Mouse (Mus musculus) heart, adult 11 months (tissue): Measurements from ENCODE around the gene Casp12.
A peak's percentile ranks its signal among the peaks of the same experiment; 100 is the strongest.

ENCODE experiments used
- DNase-seq: peaks from one replicate; pipeline ENCODE4 v3.0.0; 2022

Casp12 gene

DNA sequence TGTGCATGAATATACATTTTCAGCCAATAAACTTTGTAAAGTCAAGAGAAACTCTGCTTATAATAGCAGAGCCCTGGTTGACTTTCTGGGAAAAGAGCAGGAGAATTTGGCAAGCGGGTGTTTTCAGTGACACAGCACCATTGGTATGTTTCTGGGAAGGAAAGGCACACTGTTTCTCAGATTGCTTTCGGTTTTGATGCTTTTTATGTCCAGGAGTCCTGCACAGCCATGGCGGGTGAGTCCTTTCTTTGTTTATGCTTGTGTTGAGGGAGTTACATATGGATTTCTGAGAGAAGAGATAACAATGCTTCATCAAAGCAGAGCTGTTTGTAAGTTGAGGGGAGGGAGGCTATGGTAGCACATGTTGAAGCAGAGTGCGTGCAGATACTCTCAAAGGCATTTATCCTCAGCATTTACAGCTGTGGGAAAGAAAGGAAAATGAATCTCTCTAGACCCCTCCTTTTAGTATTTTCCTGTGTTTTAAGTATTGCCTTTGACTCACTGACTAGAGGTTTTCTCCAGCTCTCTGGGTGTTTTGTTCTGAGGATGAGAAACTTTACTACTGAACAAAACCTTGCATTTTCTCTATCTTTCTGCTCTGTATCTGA lies at the start of gene Casp12:
Gene Casp12 (plus strand): TSS at position 140 of the 608 bp plus-strand sequence.
- DNase-seq = peak; percentile 96

- DNase-seq = no peak
Measured at GRCm38 (mm10) chr9:5296354-5297237, 48.6 kb upstream of the Casp12 start.

GRCm38 (mm10) chr9:5298329-5299131 lies 46.7 kb upstream of the Casp12 start, which contains the start of gene Casp1:
Gene Casp1 (plus strand): TSS chr9:5298517.
- peak; percentile 88 for DNase-seq

- no peak for DNase-seq
Measured at GRCm38 (mm10) chr9:5299132-5299381, 46.2 kb upstream of the Casp12 start.

- peak; percentile 96 for DNase-seq
Measured at GRCm38 (mm10) chr9:5308561-5308960, 36.7 kb upstream of the Casp12 start, which contains the start of gene Casp4. Gene Casp4 (plus strand): TSS chr9:5308828.

DNA sequence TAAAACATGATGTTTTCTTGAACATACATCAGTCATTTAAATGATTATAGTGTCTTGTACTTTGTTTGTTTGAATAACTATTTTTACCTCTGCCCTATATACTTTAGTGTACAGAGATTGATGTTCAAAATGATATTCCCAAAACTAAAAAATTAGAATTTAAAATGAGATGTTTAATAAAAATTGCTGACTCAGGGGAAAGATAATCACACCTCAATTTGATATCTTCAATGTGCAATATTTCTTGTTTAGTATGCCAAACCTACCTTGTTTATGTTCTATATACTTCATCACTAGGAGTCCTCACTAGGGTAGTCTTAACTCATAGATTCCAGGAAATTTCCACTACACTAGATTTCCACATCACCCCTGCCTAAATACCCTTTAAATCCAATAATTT lies 35.1 kb upstream of the Casp12 start:
- no peak for DNase-seq

DNA sequence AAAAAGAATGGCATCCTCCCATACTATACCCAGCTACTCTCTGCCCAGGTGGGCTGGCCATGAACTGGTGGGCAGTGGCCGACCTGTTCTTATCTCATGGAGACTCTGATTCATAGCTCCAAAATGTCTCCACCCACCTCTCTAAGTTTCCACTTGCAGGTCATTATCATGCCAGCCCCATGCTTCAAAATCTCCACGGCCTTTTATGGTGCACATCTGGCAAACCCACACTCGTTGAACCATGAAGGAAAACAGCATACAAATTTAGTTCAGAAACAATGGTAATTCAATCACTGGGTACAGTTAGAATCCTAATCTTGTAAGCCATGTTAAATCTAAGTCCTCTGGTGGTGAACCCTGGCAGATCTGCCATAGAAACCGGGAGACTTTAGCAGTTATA lies 33.8 kb upstream of the Casp12 start:
- peak; percentile 93 for DNase-seq

GRCm38 (mm10) chr9:5328204-5328603 lies 17.0 kb upstream of the Casp12 start:
- DNase-seq = no peak

DNA sequence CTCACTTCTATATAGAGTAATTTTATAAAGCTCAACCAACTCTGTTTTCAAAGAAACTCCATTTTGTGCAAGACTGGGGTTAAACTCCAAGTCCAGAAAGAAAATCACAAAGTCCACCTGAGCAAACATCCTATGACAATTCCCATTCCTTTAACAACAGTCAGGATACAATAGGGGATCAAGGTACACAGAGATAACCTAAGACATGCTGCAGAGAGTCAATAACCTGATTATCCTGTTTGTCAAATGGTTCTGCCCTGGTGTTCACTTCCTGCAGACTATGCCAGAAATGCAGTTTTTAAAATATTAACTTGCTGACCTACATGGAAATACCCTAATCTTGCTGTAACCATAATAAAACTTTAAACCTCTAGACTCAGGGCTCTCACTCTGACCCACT lies 12.8 kb upstream of the Casp12 start:
- no peak for DNase-seq

- no peak for DNase-seq
Measured at GRCm38 (mm10) chr9:5333422-5333821, 11.8 kb upstream of the Casp12 start.

DNA sequence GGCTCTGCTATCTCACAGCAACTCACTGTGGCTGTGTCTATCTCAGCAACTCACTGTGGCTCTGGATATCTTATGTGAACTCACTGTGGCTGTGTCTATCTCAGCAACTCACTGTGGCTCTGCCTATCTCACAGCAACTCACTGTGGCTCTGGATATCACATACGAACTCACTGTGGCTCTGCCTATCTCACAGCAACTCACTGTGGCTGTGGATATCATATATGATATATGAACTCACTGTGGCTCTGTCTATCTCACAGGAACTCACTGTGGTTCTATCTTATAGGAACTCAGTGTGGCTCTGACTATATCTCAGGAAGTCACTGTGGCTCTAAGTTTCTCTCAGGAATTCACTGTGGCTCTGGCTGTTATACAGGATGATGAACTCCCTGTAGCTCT lies 2.1 kb upstream of the Casp12 start:
- DNase-seq = no peak

- DNase-seq = peak; percentile 90
Measured at GRCm38 (mm10) chr9:5344090-5344489, 1.1 kb upstream of the Casp12 start.

DNA sequence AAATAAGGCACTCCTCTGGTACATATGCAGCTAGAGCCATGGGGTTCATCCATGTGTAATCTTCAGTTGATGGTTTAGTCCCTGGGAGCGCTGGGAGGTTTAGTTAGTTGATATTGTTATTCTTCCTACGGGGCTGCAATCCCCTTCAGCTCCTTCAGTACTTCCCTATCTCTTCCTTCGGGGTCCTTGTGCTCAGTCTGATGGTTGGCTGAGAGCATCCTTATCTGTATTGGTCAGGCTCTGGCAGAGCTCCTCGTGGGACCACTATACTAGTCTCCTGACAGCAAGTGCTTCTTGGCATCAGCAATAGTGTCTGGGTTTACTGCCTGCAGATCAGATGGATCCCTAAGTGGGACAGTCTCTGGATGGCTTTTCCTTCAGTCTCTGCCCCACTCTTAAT lies 2.2 kb downstream of the Casp12 start:
- peak; percentile 84 for DNase-seq

DNA sequence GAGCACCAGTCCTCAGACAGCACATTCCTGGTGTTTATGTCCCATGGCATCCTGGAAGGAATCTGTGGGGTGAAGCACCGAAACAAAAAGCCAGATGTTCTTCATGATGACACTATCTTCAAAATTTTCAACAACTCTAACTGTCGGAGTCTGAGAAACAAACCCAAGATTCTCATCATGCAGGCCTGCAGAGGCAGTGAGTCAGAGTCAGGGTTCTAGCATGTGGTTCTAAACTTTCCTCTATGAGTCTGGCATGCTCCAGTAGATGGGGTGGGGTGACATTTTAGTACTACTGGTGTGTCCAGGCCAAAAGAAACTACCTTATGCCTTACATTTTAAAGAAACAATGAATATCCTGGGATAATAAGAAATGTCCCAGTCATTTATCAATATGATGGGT lies 8.4 kb downstream of the Casp12 start:
- DNase-seq = peak; percentile 74

DNA sequence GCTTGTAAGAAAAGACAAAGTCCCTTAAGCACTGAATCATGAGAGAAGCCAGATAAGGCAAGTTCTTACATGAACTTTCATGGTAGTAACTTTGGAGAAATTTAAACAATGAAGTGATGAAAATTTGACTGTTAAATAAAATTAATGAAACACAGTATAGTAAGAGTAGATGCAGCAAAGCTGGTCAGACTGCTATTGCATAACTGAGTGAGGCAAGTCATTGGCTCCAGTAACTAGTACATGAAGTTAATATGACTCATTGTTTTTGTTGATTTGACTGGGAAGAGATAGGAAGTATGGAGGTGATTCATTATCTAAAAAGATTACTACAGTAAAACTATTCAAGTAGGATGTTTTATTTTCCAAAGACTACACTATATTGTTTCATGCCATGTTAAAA lies 11.6 kb downstream of the Casp12 start:
- peak; percentile 85 for DNase-seq

DNA sequence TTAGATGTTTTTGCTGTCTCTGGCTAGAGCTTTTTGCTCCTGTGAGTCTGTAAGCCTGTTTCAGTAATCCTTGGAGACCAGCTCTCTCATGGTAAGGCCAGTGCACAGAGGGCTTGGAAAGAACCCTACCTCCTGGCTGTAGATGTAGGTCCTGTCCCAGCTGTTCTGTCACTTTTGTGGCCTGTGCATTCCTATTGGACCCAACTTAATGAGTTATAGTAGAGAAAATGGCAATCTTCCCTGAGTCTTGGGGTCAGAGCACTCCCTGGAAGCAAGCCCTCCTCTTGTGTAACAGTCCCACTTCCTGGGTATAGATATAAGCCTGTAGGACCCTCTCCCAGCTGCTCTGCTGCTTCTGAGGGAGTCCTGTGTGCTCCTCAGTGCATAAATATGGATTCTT lies 48.3 kb downstream of the Casp12 start:
- peak; percentile 91 for DNase-seq

DNA sequence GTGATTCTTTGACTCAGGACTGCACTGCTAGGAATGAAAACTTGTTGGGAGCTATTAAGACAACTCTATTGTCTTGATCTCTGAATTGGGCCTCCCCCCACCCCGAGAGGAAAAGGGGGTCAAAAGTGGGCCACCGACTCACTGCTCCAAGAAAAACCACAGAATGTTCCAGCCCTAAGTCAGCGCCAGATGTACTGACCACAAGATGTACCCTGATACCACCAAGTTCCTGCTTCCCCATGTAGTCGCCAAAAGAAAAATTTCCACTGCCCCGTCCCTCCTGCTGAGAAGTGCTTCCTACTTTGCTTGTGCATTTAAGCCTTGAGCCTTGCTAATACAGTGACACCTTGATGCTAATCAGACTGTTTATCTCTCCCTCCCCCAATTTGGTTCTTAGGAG lies 50.6 kb downstream of the Casp12 start:
- DNase-seq = peak; percentile 70

DNA sequence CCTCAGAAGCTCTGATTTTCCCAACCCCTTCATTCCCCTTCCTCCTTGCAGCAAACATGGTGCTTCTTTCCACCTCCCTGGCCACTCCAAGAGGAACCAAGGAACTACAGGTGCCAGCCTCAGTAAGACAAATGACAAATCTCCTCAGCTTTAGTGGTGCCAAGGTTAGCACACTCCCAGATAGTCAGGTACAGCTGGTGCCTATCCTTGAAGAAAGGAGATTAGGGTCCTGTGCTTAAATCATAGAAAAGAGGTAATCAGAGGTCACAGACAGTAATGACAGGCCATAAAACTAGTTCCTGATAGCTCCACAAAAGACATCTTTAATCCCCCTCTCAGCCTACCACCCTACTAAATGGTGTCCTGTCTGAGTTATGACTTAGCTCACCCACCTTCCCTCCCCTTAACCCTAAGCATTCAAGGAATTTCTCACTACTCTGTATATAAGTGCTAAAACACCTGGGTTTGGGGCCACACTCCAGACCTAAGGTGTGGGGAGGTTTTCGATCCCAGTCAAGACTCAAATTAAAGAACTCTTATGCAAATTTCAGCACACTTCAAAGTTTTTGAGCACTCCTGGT lies 65.8 kb downstream of the Casp12 start:
- no peak for DNase-seq

DNA sequence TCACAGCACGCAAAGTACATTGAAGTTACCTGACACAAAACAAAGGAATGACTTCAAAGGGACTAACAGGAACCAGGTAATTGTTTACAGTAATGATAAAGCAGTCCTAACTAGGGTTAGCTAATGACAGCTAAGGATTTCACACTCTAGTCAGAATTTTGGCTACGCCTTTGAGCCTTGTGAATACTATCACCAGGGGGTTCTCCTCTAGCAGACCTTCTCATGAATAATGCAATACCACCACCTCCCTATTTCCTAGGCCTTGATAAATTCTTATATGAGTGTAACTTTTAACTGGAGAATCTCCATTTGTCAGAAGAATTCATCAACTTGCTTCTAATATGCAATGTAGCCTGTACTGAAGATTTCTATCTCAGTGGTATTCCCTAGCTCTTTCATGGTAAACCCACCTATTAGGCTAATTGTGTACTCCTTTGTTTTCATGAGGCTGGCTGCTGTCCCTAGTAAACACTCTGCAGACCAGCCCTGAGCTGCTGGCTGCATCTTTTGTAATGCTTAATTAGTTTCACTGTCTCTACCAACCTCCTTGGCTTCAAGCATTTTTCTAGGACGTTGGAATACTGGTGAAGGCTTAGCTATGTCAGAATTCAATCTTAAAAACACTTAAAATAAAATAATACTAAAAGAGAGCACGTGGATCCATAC lies 67.3 kb downstream of the Casp12 start:
- DNase-seq = peak; percentile 42

DNA sequence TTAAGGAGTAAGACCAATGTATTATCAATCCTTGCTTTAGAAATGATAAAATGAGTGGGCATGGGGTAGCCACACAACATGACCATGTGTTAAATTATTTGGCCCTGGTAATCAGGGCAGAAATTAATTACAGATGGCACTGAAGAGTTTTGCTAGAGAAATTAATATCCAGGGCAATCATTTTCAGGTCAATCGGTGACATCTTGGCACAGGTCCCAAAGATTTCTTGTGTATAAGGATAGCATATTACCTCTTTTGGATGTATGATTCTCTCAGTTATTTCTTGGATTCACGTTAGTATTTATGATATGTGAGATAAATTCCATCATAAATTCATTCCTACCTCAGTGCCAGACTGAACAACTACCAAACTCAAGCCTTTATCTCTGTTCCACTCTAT lies 72.6 kb downstream of the Casp12 start:
- DNase-seq = no peak
